Mouse (Mus musculus) neural tube, embryonic 15.5 days (tissue): ENCODE results near the gene Atic. TPM values are rescaled to one million over a fixed set of nuclear protein-coding genes. Genes with fewer than 3 reads are reported as not detected.

Experiments
- polyA plus RNA-seq: library from polyadenylated mRNA; unstranded; fragments of >200 nt; fragmentation: Nextera tagmentation; extraction: Ambion mirVana; gene quantifications from 2 replicates; pipeline ENCODE4 v1.2.1, GENCODE M21; 2015

Gene Atic
- polyA plus RNA-seq, 1 experiment from 2014 or later = 34.1 TPM

Other genes with a start within 250 kb of the Atic start
- gene Abca12, start 142.2 kb upstream of the Atic start, polyA plus RNA-seq = 0.06 and 0.12 TPM in 2 replicates
- 27.1 and 51.2 TPM in 2 replicates for gene Fn1, start 96.0 kb downstream of the Atic start, polyA plus RNA-seq